Mouse (Mus musculus) ES-E14 (cell line): ENCODE results near the gene March8. TPM values are rescaled to one million over a fixed set of nuclear protein-coding genes. Genes with fewer than 3 reads are reported as not detected.

Source experiments
- DNase-seq: peaks from one replicate; pipeline ENCODE4 v3.0.0-alpha.2; 2013; ENCODE audit warnings: low read depth, low spot score
- H3K27ac ChIP-seq: 2 replicates; pipeline ENCODE4 v1.5.1; 2012; ENCODE audit warnings: low read depth, mild to moderate bottlenecking, low read length, moderate library complexity, mixed read lengths; ENCODE audit not compliant: poor library complexity, insufficient read depth, severe bottlenecking
- H3K36me3 ChIP-seq: 2 replicates; pipeline ENCODE4 v1.6.1; 2012; ENCODE audit warnings: mild to moderate bottlenecking, low read length, moderate library complexity, mixed read lengths; ENCODE audit not compliant: control insufficient read depth, poor library complexity, insufficient read depth, severe bottlenecking
- H3K4me1 ChIP-seq, 2 experiments: fragments of 150-350 bp in 1 of 2; sonication (generic) in 1 of 2; 2 replicates each; pipeline ENCODE4 v1.6.1; 2012; ENCODE audit warnings: low read length in 2 of 2, mild to moderate bottlenecking in 1 of 2, mixed read lengths in 1 of 2; ENCODE audit not compliant: control insufficient read depth in 2 of 2, insufficient read depth in 2 of 2, poor library complexity in 1 of 2
- H3K4me3 ChIP-seq, 2 experiments: fragments of 150-350 bp in 1 of 2; sonication (generic) in 1 of 2; 2 replicates each; pipeline ENCODE4 v1.5.1; 2012; ENCODE audit warnings: low read length in 2 of 2, low read depth in 1 of 2, mild to moderate bottlenecking in 1 of 2, mixed read lengths in 1 of 2; ENCODE audit not compliant: insufficient read depth in 1 of 2, poor library complexity in 1 of 2, severe bottlenecking in 1 of 2
- H3K9ac ChIP-seq: 2 replicates; pipeline ENCODE4 v1.6.1; 2012; ENCODE audit warnings: low read depth, mild to moderate bottlenecking, low read length, mixed read lengths; ENCODE audit not compliant: poor library complexity, insufficient read depth, severe bottlenecking
- H3K9me3 ChIP-seq: fragments of 150-350 bp; sonication (generic); 2 replicates; pipeline ENCODE4 v1.6.1; 2012; ENCODE audit warnings: low read depth, mild to moderate bottlenecking, low read length; ENCODE audit not compliant: control insufficient read depth, insufficient read depth
- CHD2 ChIP-seq: IDR thresholded peaks from 2 replicates; pipeline ENCODE4 v1.6.1; 2014; ENCODE audit warnings: mild to moderate bottlenecking, low read depth, low read length, inconsistent platforms
- HCFC1 ChIP-seq: IDR thresholded peaks from 2 replicates; pipeline ENCODE4 v1.6.1; 2012; ENCODE audit warnings: low read length, inconsistent platforms, borderline replicate concordance; ENCODE audit not compliant: insufficient read depth
- MAFK ChIP-seq: IDR thresholded peaks from 2 replicates; pipeline ENCODE4 v1.6.1; 2014; ENCODE audit warnings: mild to moderate bottlenecking, low read depth, low read length, inconsistent platforms; ENCODE audit not compliant: insufficient read depth
- ZC3H11A ChIP-seq: IDR thresholded peaks from 2 replicates; pipeline ENCODE4 v1.6.1; 2012; ENCODE audit warnings: low read depth, mild to moderate bottlenecking, inconsistent platforms, low read length, borderline replicate concordance
- ZNF384 ChIP-seq: IDR thresholded peaks from 2 replicates; pipeline ENCODE4 v1.6.1; 2012; ENCODE audit warnings: low read depth, low read length, inconsistent platforms
- in situ Hi-C, 2 experiments: fragments of 600-800 bp; cut with MboI; formaldehyde crosslinking; loops; one replicate each; pipeline ENCODE4 v1.15.1; 2025; ENCODE audit warnings: low sequenced_read_pairs in 2 of 2, inconsistent platforms in 1 of 2; ENCODE audit not compliant: unreplicated experiment in 2 of 2
- total RNA-seq: library from RNA; depleted of rRNA; stranded (reverse); fragments of 300-350 nt; gene quantifications from 2 replicates; pipeline ENCODE4 v1.2.3, GENCODE M21; 2012

March8 gene
- total RNA-seq, 1 experiment: 17.6 TPM

- in situ Hi-C loops: no loop called here
- H3K4me1 ChIP-seq: no peaks in the 10 kb centered on the region
- TF ChIP-seq ZNF384: no peak
- TF ChIP-seq HCFC1: no peak
- TF ChIP-seq MAFK: no peak
- no peak for TF ChIP-seq CHD2
- no peak for TF ChIP-seq ZC3H11A
These were observed 82.4 kb downstream of the March8 start for GRCm38 (mm10) chr6:116420271-116420670.

GRCm38 (mm10) chr6:116422991-116423390, 85.2 kb downstream of the March8 start:
- no peaks in the 10 kb centered on the region for H3K36me3 ChIP-seq
- no peaks in the 10 kb centered on the region for H3K9me3 ChIP-seq
- TF ChIP-seq HCFC1 (no peak), MAFK (no peak), ZNF384 (no peak), ZC3H11A (no peak), CHD2 (no peak)
- H3K9ac ChIP-seq: no peak overlapping the region
- H3K4me1 ChIP-seq: no peaks in the 10 kb centered on the region
- in situ Hi-C loops: no loop called here
- H3K27ac ChIP-seq: no peak overlapping the region
- DNase-seq: no peak
- no peak overlapping the region for H3K4me3 ChIP-seq

More at GRCm38 (mm10) chr6:116420271-116420670, 82.4 kb downstream of the March8 start:
- DNase-seq: no peak
- no peak overlapping the region for H3K27ac ChIP-seq
- no peaks in the 10 kb centered on the region for H3K9me3 ChIP-seq
- H3K9ac ChIP-seq: no peak overlapping the region
- H3K4me3 ChIP-seq: no peak overlapping the region
- H3K36me3 ChIP-seq: no peaks in the 10 kb centered on the region

GRCm38 (mm10) chr6:116423664-116424063, 85.8 kb downstream of the March8 start:
- no peak for DNase-seq
- in situ Hi-C loops: no loop called here
- TF ChIP-seq ZNF384: no peak
- no peak for TF ChIP-seq CHD2
- TF ChIP-seq ZC3H11A: no peak
- no peak for TF ChIP-seq HCFC1

GRCm38 (mm10) chr6:116427552-116427951, 89.7 kb downstream of the March8 start:
- TF ChIP-seq ZNF384: no peak
- no peak overlapping the region for H3K4me3 ChIP-seq
- no peaks in the 10 kb centered on the region for H3K9me3 ChIP-seq
- in situ Hi-C loops: no loop called here
- no peak for DNase-seq
- H3K9ac ChIP-seq: no peak overlapping the region
- H3K4me1 ChIP-seq: no peaks in the 10 kb centered on the region
- no peak overlapping the region for H3K27ac ChIP-seq
- no peaks in the 10 kb centered on the region for H3K36me3 ChIP-seq

More at GRCm38 (mm10) chr6:116423664-116424063, 85.8 kb downstream of the March8 start:
- H3K4me3 ChIP-seq: no peak overlapping the region
- H3K9me3 ChIP-seq: no peaks in the 10 kb centered on the region
- no peak overlapping the region for H3K27ac ChIP-seq
- no peaks in the 10 kb centered on the region for H3K36me3 ChIP-seq
- H3K9ac ChIP-seq: no peak overlapping the region
- no peaks in the 10 kb centered on the region for H3K4me1 ChIP-seq

GRCm38 (mm10) chr6:116428282-116428681, 90.5 kb downstream of the March8 start:
- in situ Hi-C loops: no loop called here
- no peak overlapping the region for H3K4me3 ChIP-seq
- H3K4me1 ChIP-seq: no peaks in the 10 kb centered on the region
- no peaks in the 10 kb centered on the region for H3K9me3 ChIP-seq
- no peak overlapping the region for H3K27ac ChIP-seq
- H3K9ac ChIP-seq: no peak overlapping the region
- TF ChIP-seq HCFC1 (no peak), MAFK (no peak), ZNF384 (no peak), CHD2 (no peak), ZC3H11A (no peak)
- no peaks in the 10 kb centered on the region for H3K36me3 ChIP-seq
- peak; percentile 7 for DNase-seq
